Mouse (Mus musculus) adrenal gland, postnatal 25 days (tissue): ENCODE results near the gene Alpl. TPM values are rescaled to one million over a fixed set of nuclear protein-coding genes. Genes with fewer than 3 reads are reported as not detected.

ENCODE experiments used
- DNase-seq: peaks from one replicate; pipeline ENCODE4 v3.0.0; 2021; ENCODE audit warnings: mixed read lengths
- total RNA-seq: library from RNA; stranded (reverse); gene quantifications from 2 replicates; pipeline ENCODE4 v1.2.3, GENCODE M21; 2021

Gene Alpl
- total RNA-seq, 1 experiment from 2014 or later, result 4.6 TPM

DNA sequence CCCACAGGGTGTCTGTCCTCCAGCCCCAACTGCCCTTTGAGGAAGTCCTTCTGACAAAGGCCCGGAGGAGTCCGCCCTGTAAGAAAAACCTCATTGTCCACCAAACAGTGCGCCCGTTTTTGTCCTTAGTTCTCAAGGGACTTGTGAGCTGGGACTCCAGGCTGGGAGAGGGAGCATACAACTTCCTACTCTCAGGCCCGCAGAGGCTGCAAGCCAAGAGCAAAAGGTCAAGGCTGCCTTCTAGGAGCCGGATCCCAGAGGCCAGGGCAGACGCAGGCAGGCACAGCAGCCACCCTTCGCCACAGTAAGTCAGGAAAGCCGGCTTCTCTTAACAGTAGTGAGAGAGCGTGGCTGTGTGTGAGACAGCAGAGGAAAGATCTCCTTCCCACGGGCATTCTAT is 4.1 kb upstream of the Alpl start:
- DNase-seq, result peak; percentile 67

DNA sequence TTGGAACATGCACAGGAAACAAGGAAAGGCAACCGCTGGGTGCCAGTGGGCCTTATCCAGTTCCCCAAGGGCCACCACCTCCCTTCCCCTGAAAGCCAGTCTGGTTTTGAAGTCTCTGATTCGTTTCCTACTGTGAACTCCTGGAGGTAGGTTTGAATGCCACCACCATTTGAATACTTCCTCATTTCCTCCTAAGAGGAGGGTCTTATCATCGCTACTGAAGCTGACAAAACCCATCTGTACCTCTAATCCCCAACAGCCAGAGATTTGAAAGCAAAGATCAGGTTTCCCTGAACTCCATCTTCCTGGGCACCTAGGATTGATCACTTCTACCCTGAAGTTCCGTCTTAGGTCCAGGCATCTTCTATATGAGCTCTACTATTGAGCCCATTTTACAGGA is 854 bp upstream of the Alpl start:
- no peak for DNase-seq

- DNase-seq, result no peak
Observed at GRCm38 (mm10) chr4:137794178-137794900, 1.8 kb downstream of the Alpl start.

- no peak for DNase-seq
Observed at GRCm38 (mm10) chr4:137793611-137794010, 2.6 kb downstream of the Alpl start.

DNA sequence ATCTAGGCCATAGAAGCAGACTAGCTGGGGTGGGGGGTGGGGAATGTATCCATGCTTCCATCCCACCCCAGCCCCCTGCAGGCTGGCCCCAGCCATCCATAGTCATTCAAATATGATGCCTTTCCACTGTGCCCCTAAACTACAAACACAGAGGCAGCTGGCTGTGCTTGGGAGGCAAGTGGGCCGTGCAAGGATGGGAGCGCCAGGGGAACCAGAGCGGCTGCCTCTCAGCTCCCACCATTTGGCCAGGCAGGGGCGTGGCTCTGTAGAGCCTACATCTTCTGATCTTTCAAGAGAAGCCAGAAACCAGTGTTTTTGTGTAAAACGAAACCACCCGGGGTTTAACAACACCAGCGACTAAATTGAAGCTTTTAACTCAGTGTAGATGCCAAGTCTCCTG is 4.7 kb downstream of the Alpl start:
- no peak for DNase-seq

GRCm38 (mm10) chr4:137790981-137791380 is 5.2 kb downstream of the Alpl start:
- DNase-seq, result no peak

DNA sequence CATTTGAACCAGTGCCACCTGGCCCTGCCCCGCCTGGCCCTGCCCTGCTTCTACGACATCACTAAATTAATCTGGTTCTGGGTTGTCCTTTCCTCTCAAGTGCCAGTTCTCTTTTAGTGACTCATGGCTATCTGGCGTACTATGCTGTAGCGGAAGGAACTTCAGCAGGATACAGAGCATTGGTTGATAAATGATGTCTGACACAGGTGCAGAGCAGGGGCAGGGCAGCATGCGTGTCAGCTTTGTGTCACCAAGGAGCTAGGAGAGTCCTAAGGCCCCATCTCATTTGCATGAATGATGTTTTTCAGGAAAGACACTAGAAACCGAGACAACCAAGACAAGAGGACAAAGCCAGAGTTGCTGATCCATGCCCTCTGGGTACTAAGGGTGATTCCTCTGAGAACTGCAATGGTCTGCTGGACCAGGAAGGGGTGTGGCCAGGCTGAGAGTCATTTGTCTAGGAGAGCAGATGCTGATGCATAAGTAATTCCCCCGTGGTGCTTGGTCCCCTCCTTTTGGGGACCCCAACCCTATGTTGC is 7.6 kb downstream of the Alpl start:
- DNase-seq, result no peak

DNA sequence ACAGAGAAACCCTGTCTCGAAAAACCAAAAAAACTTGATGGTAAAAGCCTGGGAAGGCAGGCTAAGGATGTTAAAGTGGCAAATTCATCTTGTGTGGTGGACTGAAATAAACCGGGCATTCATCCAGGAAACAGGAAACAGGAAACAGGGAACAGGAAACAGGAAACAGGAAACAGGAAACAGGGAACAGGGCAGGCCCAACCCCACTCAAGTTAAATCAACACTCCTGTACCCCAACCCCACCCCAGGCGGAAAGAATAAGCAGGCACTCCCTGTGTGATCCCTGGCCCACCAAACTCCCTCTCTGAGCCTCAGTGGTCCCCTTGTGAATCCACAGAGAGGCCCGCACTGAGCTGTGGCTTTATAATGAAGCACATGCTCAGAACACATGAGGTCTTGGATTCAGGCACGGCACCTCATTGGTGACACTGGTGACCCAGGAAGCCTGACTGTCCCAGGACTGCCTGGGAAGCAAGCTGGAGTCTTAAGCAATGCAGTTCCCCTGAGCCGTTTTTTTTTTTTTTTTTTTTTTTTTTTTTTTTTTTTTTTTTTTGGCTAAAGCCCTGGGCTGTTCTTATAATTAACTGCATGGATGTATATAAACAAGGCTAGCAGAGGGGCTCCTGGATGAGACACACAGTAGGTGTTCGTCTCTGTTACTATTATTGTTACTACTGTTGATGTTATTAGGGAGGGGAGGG is 8.4 kb downstream of the Alpl start:
- no peak for DNase-seq

DNA sequence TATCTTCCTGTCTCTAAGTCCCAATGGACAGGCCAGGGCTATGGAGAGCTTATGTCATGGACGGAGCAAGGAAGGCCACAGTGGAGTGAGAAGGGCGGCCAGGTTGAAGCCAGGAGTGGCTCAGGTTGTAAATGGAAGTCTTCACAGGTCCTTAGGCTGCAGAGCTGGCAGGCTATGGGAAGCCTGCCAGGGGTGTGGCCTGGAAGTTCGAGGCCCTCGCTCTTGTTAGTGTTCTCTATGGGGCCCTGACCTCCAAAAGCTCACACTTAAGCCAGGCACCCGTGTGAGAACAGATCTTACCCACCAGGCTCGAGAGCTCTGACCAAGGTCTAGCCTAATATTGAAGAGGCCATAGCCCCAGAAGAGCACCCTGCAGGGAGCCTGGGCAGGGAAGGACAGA is 9.7 kb downstream of the Alpl start:
- DNase-seq, result no peak

DNA sequence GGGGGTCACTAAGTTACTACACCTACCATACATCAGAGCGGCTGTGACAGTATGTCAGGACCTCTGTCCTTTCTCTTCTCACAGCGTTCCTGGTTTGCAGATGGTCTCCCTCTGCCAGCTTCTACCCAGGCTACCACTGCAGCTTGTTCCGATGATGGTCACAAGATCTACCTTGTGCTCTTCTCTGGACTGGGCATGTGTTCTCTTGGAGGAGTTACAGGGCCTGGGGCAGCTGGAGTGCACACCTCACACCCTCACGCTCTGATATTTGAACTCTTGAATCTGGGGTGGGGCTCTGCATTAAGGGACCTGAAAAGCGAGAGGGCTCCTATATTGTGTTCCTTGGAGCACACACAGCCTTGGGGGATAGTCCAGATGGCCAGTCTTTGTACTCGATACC is 10.9 kb downstream of the Alpl start:
- DNase-seq, result no peak

DNA sequence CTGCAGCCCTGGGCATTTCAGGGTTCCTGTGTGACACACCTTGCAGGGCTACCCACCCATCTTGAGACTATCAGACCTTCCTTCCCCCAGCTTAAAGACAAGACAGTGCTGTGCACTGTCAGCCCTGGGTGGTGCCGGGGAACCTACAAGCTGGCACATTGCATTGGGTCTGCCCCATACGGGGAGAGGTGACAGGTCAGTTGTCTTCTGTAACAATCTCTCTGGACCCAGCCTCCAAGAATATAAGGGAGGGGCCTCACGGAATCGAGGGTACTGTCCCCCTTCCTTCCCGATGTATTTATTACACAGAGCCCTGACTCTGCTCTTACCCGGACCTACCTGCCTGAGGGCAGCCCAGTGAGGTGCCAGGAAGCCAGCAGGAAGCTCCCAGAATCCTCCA is 11.4 kb downstream of the Alpl start:
- DNase-seq, result no peak

- peak; percentile 38 for DNase-seq
Observed at GRCm38 (mm10) chr4:137783541-137784191, 12.5 kb downstream of the Alpl start.

DNA sequence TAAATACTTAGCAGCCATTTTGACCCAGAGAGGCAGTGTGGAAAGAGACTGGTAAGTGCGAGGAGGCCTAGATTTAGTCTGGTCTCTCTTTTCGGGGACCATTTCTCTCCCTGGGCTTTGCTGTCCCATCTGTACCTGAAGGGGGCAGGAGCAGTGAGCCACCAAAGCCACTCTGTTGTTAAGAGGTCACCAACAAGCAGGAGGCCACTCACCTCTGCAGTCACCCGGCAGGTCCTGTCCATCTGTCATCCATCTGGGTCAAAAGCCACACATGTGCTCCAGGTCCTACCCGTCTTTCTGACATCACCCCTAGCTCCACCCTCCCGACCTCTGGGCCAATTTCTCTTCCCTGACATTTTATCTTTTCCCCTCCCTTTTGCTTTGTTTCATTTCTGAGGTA is 14.2 kb downstream of the Alpl start:
- no peak for DNase-seq

DNA sequence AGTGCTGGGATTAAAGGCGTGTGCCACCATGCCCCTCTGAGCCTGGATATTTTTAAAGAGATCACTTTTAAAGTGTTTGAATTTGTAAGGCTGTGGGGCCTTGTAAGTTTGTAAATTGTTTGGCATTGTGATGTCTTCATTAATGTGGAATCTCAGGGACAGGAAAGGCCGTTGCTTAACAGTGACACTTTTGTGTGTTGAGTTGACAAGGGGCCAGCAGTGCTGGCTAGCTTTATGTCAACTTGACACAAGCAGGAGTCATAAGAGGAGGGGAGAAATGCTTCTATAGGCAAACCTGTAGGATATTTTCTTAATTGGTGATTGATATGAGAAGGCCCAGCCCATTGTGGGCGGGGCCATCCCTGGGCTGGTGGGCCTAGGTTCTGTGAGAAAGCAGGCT is 15.2 kb downstream of the Alpl start:
- DNase-seq, result no peak

- DNase-seq, result no peak
Observed at GRCm38 (mm10) chr4:137778397-137779184, 17.6 kb downstream of the Alpl start.

DNA sequence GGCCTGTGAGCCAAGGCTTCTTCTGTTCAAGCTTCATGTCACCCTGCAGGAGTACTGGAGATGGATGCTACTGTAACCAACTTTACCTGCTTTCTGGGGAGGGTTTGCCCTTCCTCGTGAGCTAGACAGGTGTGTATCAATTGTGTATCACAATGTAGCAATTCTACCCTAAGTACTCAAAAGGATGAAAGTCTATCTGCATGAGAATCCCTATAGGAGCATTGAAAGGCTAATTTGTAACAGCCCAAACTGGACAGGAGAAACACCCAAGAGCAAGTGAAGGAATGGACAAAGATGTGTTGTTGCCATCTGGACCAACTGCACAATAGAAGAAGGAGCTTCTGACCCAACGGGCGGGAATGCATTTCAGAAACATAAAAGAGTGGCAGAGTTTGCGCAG is 18.3 kb downstream of the Alpl start:
- DNase-seq, result no peak

- DNase-seq, result no peak
Observed at GRCm38 (mm10) chr4:137774505-137774904, 21.7 kb downstream of the Alpl start.

GRCm38 (mm10) chr4:137774013-137774412 is 22.2 kb downstream of the Alpl start:
- no peak for DNase-seq

DNA sequence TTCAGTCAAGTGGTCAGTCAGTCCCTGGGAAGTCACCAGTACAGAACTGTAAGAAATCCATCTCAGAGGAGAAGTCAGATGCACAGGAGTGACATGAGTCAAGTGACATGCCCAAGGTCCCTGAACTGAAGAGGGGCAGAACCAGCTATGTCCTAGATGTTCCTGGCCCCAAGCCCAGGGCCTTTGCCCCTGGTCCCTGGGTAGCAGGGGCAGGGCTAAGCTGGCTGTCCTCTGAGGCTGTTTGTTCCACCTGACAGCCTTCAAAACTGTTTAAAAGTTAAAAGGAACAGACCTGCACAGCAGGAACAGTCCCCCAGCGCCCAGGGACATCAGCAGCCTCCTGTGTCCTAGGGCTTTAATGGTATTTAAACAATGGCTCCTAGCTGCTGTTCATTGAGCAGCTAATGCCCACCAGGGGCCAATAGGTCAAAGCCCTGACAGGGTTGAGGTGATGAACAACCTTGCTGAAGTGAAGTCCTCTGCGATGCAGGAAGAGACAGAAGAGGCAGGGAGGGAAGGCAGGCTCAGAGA is 22.8 kb downstream of the Alpl start:
- DNase-seq, result peak; percentile 34

DNA sequence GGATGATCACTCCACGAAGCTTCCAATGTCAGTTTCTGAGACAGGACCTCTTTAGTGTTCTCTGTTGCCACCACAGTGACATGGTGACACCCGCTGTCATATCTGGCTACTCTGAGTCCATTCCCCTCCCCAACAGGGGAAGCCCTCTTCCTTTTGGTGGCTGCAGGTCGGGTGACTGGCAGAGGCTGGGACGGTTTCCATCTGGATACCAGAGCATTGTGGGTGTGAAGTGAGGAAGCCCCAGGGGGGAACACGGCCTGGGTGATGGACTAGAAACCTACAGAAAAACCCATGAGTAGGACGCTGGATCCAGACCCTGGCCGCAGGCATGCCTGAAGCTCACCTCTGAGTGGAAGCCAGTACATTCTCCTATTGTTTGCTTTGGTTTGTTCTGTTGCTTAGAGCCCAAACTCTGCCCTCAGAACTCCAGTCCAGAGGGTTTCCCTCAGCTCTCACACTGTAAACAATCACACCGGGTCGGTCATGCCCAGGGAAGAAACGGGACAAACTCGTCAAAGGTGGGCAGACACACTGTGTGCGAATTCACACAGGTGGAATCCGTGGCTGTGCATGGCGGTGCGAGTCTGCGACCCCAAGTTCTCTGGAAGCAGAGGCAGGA is 23.6 kb downstream of the Alpl start:
- DNase-seq, result no peak

- no peak for DNase-seq
Observed at GRCm38 (mm10) chr4:137771749-137772148, 24.4 kb downstream of the Alpl start.
